Mouse (Mus musculus) CD4-positive, CD25-positive, alpha-beta regulatory T cell, adult 2 months (primary cell): Measurements from ENCODE around the gene Ciao2a.

Experiments used
- DNase-seq: peaks from one replicate; pipeline ENCODE4 v3.0.0-alpha.2; 2012; ENCODE audit warnings: low read depth, low spot score

The Ciao2a gene

DNA sequence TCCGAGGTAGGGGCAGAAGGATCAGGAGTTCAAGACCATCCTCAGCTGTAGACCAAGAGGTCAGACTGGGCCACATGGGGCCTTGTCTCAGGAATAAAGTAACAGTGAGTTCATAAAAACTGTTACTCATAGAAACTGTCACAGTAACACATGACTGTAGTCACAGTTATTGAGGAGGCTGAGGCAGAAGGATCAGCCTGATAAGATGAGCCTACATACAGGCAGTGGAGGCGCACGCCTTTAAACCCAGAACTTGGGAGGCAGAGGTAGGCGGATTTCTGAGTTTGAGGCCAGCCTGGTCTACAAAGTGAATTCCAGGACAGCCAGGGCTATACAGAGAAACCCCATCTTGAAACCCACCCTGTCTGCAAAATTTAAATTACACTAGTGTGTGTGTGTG lies 6.3 kb upstream of the Ciao2a start:
- DNase-seq, result no peak

DNA sequence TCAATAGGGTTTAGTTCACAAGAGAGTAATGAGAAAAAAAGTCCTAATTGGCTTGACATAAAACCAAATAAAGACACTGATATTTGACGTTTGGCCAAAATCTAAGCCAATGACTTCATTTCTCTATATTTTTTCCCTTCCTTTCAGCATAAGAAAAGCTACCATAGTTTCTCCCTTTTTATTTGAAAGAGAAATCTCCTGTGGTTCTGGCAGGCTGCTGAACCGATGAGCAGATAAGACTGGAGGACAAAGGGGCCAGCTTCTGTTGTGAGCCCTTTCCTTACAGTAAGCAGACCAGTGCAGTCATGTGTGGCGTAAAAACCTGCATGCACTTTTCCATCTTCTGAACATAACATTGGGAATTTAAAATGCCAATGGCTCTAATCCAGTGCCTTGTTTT lies 5.5 kb upstream of the Ciao2a start:
- DNase-seq, result no peak

GRCm38 (mm10) chr9:66121421-66121820 lies 5.0 kb upstream of the Ciao2a start:
- DNase-seq, result no peak

GRCm38 (mm10) chr9:66123648-66124047 lies 2.8 kb upstream of the Ciao2a start:
- DNase-seq, result no peak

- no peak for DNase-seq
These were observed 2.3 kb upstream of the Ciao2a start for GRCm38 (mm10) chr9:66124111-66124531.

GRCm38 (mm10) chr9:66124681-66125542 lies 1.5 kb upstream of the Ciao2a start:
- peak; percentile 99 for DNase-seq

DNA sequence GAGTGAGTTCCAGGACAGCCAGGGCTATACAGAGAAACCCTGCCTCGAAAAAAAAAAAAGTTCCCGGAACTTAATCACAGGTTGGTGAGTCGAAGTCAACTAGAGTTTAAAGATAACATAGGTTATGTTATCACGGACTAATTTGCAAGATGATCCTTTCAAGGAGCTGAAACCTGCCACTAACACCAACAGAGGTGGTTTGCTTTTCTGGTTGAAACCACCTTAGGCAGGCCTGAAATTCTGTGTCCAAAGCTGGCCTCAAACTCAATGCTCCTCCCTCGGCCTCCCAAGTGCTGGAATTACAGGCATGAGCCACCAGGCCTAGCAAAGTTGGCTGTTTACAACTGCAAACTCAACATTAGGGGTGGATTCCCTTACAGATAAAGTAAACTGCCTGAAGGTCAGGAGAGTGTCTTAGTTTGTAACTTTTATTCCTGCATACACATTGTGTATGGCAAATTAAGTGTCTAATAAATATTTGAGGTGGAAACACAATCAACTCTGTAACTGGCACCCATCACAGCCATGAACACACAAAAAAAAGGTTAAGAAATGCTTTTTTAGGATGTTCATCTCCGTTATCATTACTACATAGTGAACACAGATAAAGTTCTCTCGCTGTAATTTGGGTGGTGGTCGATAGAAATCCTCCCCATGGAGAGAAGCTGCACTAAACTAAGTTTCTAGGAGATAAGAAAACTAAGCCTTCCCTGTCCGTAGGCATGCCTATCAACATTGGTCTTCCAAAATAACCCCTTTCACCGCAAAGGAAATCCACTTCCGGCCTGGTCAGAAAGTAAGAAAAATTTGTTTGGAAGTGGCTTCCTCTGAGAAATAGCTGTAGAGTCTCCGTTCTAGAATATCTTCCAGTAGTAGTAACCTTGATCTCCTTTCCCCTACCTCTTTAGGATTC lies 612 bp upstream of the Ciao2a start:
- peak; percentile 18 for DNase-seq

- DNase-seq, result no peak
These were observed 759 bp downstream of the Ciao2a start for GRCm38 (mm10) chr9:66127193-66127546.

- no peak for DNase-seq
These were observed 1.5 kb downstream of the Ciao2a start for GRCm38 (mm10) chr9:66127884-66128283.

DNA sequence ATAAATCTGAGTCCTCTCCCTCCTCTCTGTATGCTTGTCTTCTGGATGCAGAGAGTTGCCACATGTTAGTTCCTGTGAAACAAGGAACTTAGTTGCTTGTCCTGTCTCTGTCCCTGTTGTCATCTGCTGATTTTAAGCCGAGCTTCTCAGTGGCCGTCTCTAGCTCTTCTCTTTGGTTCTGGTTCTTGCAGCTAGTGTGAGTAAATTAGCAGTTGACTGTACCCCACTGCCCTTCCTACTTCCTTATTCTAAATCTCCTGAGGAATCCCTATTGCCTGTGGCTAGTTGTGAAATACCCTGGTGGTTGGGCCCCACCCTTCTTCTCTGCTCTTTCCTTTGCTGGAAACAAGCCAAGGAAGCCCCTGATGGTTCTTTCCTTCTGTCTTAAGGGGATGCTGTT lies 5.1 kb downstream of the Ciao2a start:
- no peak for DNase-seq

DNA sequence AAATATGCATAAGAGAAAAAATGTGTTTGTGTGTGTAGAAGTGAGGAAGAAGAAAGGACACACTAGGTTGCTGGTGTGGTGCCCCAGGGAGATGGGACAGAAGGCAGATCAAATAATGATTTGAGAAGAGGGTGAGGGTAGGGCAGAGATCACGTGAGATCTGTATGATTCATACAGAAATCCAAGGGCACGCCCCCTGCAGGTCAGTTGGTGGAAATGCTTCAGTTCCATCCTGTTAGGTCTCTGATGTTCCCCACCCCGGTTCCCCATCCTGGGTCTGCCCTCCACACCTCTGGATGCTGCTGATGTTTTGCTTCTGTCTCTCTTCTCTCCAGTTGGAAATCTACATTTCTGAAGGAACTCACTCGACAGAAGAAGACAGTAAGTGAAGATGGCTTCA lies 9.6 kb downstream of the Ciao2a start:
- peak; percentile 63 for DNase-seq

DNA sequence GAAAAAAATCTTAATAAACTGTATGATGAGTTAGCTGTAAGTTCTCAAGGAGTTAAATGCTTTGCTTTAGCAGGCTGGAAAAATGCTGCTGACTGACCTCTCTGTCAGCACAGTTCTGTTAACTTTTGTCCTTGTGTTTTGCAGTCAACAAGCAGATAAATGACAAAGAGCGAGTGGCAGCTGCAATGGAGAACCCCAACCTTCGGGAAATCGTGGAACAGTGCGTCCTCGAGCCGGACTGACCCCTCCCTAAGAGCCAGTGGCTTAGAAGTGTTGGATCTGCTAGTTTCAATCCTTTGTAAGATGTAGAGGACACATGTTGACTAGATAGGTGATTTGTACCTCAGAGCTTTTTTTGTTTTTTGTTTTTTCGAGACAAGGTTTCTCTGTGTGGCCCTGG lies 11.8 kb downstream of the Ciao2a start:
- DNase-seq, result no peak

DNA sequence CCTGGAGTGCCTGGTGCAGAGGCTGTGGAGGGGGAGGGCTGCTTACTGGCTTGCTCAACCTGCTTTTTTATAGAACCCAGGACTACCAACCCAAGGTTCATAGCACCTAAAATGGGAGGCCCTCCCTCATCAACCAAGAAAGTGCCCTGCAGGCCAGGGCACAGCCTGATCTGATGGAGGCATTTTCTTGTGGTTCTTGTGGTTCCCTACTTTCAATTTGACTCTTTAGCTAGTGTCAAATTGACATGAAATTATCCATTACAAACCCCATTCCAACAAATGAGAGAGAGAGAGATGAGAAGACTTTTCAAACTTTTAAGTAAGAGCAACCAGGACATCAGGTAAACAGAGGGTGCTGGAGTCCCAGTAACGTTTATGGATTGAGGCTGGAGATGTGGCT lies 15.9 kb downstream of the Ciao2a start:
- DNase-seq, result peak; percentile 14

GRCm38 (mm10) chr9:66144248-66144647 lies 17.8 kb downstream of the Ciao2a start:
- DNase-seq, result peak; percentile 85

- no peak for DNase-seq
These were observed 19.7 kb downstream of the Ciao2a start for GRCm38 (mm10) chr9:66146141-66146540.

GRCm38 (mm10) chr9:66152011-66152410 lies 25.6 kb downstream of the Ciao2a start:
- no peak for DNase-seq

DNA sequence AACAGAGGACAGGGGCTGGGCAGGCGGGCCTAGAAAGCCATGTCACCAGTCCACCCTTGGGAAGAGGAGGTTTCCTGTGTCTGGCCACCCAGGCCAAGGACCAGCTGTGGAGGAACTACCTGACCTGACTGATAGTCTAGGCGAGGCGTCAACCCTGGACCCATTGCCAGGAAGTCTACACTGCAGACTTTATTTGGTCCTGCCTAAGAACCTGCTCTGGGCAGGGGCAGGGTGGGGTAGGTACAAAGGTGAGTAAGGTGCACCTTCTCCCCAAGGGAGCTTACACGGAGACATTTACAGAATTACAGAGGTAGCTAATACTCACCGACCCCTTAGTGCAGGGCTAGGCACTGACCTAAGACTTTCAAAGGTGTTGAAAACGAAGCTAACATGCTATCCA lies 27.2 kb downstream of the Ciao2a start:
- no peak for DNase-seq

GRCm38 (mm10) chr9:66154013-66154412 lies 27.6 kb downstream of the Ciao2a start:
- no peak for DNase-seq

GRCm38 (mm10) chr9:66155534-66155933 lies 29.1 kb downstream of the Ciao2a start:
- peak; percentile 28 for DNase-seq

GRCm38 (mm10) chr9:66157958-66158830 lies 31.8 kb downstream of the Ciao2a start, which contains the start of gene Dapk2:
Gene Dapk2 (plus strand): TSS chr9:66158223.
- peak; percentile 64 for DNase-seq

GRCm38 (mm10) chr9:66158885-66159430 lies 32.5 kb downstream of the Ciao2a start:
- DNase-seq, result no peak
